Mouse (Mus musculus) ES-E14 (cell line): Measurements from ENCODE around the gene Trpm7. TPM values are rescaled to one million over a fixed set of nuclear protein-coding genes. Genes with fewer than 3 reads are reported as not detected.

Experiments used
- DNase-seq: peaks from one replicate; pipeline ENCODE4 v3.0.0-alpha.2; 2013; ENCODE audit warnings: low read depth, low spot score
- H3K27ac ChIP-seq: 2 replicates; pipeline ENCODE4 v1.5.1; 2012; ENCODE audit warnings: low read depth, mild to moderate bottlenecking, low read length, moderate library complexity, mixed read lengths; ENCODE audit not compliant: poor library complexity, insufficient read depth, severe bottlenecking
- H3K36me3 ChIP-seq: 2 replicates; pipeline ENCODE4 v1.6.1; 2012; ENCODE audit warnings: mild to moderate bottlenecking, low read length, moderate library complexity, mixed read lengths; ENCODE audit not compliant: control insufficient read depth, poor library complexity, insufficient read depth, severe bottlenecking
- H3K4me1 ChIP-seq, 2 experiments: fragments of 150-350 bp in 1 of 2; sonication (generic) in 1 of 2; 2 replicates each; pipeline ENCODE4 v1.6.1; 2012; ENCODE audit warnings: low read length in 2 of 2, mild to moderate bottlenecking in 1 of 2, mixed read lengths in 1 of 2; ENCODE audit not compliant: control insufficient read depth in 2 of 2, insufficient read depth in 2 of 2, poor library complexity in 1 of 2
- H3K4me3 ChIP-seq, 2 experiments: fragments of 150-350 bp in 1 of 2; sonication (generic) in 1 of 2; 2 replicates each; pipeline ENCODE4 v1.5.1; 2012; ENCODE audit warnings: low read length in 2 of 2, low read depth in 1 of 2, mild to moderate bottlenecking in 1 of 2, mixed read lengths in 1 of 2; ENCODE audit not compliant: insufficient read depth in 1 of 2, poor library complexity in 1 of 2, severe bottlenecking in 1 of 2
- H3K9ac ChIP-seq: 2 replicates; pipeline ENCODE4 v1.6.1; 2012; ENCODE audit warnings: low read depth, mild to moderate bottlenecking, low read length, mixed read lengths; ENCODE audit not compliant: poor library complexity, insufficient read depth, severe bottlenecking
- H3K9me3 ChIP-seq: fragments of 150-350 bp; sonication (generic); 2 replicates; pipeline ENCODE4 v1.6.1; 2012; ENCODE audit warnings: low read depth, mild to moderate bottlenecking, low read length; ENCODE audit not compliant: control insufficient read depth, insufficient read depth
- CHD2 ChIP-seq: IDR thresholded peaks from 2 replicates; pipeline ENCODE4 v1.6.1; 2014; ENCODE audit warnings: mild to moderate bottlenecking, low read depth, low read length, inconsistent platforms
- HCFC1 ChIP-seq: IDR thresholded peaks from 2 replicates; pipeline ENCODE4 v1.6.1; 2012; ENCODE audit warnings: low read length, inconsistent platforms, borderline replicate concordance; ENCODE audit not compliant: insufficient read depth
- MAFK ChIP-seq: IDR thresholded peaks from 2 replicates; pipeline ENCODE4 v1.6.1; 2014; ENCODE audit warnings: mild to moderate bottlenecking, low read depth, low read length, inconsistent platforms; ENCODE audit not compliant: insufficient read depth
- ZC3H11A ChIP-seq: IDR thresholded peaks from 2 replicates; pipeline ENCODE4 v1.6.1; 2012; ENCODE audit warnings: low read depth, mild to moderate bottlenecking, inconsistent platforms, low read length, borderline replicate concordance
- ZNF384 ChIP-seq: IDR thresholded peaks from 2 replicates; pipeline ENCODE4 v1.6.1; 2012; ENCODE audit warnings: low read depth, low read length, inconsistent platforms
- in situ Hi-C, 2 experiments: fragments of 600-800 bp; cut with MboI; formaldehyde crosslinking; loops; one replicate each; pipeline ENCODE4 v1.15.1; 2025; ENCODE audit warnings: low sequenced_read_pairs in 2 of 2, inconsistent platforms in 1 of 2; ENCODE audit not compliant: unreplicated experiment in 2 of 2
- total RNA-seq: library from RNA; depleted of rRNA; stranded (reverse); fragments of 300-350 nt; gene quantifications from 2 replicates; pipeline ENCODE4 v1.2.3, GENCODE M21; 2012

The Trpm7 gene
- total RNA-seq, 1 experiment = 47.1 TPM

DNA sequence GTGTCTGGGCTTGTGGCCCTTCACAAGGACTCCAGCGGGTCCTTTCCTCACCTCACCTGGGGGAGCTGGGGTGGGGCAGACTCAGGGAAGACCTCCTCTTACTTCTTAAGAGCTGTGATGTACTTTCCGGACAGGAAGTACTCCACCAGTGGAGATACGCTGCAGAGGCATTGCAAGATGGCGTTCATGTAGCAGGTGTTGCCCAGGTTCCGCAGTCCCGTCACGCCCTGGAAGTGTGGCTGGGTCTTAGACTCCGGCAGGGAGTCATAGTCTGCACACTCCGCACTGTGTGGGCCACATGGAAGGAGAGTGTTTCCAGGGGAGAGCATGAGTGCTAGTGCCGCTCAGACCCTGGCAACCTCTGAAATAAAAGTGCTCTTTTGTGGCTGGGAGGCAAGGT is 95.7 kb downstream of the Trpm7 start:
- H3K4me1 ChIP-seq = peaks cover 0 to 2% of the 10 kb centered on the region in 2 experiments; a peak in 1 of 4 replicates

DNA sequence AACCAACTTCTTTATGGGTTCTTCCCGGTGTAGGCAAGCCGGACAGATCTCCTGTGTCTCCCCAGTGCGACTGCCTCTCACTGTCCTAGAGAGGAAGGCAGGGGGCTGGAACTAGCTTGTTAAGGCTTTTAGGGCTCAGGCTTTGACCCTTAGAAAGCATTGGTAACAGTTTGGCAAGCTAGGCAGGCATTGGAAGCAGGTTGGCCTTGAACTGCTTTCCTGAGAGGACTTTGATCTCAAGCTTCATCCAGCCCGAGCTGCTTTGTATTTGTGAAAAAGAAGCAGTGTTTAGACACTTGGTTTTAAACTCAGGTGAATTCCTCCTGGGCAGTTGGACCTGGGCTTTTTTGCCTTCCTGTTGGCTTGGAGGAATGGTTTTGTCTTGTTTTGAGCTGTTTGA is 97.2 kb downstream of the Trpm7 start:
- H3K4me1 ChIP-seq = peaks cover 0 to 2% of the 10 kb centered on the region in 2 experiments; a peak in 1 of 4 replicates
- DNase-seq = no peak
- no peak overlapping the region for H3K4me3 ChIP-seq
- no peak overlapping the region for H3K27ac ChIP-seq
- H3K9ac ChIP-seq = no peak overlapping the region
- in situ Hi-C loops = no loop called here
- no peak for TF ChIP-seq MAFK
- TF ChIP-seq HCFC1 = no peak
- no peaks in the 10 kb centered on the region for H3K36me3 ChIP-seq
- no peaks in the 10 kb centered on the region for H3K9me3 ChIP-seq

More for the DNA sequence above, 95.7 kb downstream of the Trpm7 start:
- no peaks in the 10 kb centered on the region for H3K36me3 ChIP-seq
- in situ Hi-C loops = loop anchor here in 1 of 2 experiments (10.0 kb wide), 2 partner anchors 185 to 225 kb away; partner anchors contain the start of gene Ap4e1
- no peak overlapping the region for H3K27ac ChIP-seq
- peak; percentile 40 for DNase-seq
- H3K4me3 ChIP-seq = peak overlapping the region; percentile 47 to 61
- H3K9ac ChIP-seq = peak overlapping the region; percentile 15; the same call in 1 of the 2 replicates
- TF ChIP-seq CHD2 (no peak), ZC3H11A (no peak), MAFK (no peak), HCFC1 (no peak), ZNF384 (no peak)
- H3K9me3 ChIP-seq = no peaks in the 10 kb centered on the region

DNA sequence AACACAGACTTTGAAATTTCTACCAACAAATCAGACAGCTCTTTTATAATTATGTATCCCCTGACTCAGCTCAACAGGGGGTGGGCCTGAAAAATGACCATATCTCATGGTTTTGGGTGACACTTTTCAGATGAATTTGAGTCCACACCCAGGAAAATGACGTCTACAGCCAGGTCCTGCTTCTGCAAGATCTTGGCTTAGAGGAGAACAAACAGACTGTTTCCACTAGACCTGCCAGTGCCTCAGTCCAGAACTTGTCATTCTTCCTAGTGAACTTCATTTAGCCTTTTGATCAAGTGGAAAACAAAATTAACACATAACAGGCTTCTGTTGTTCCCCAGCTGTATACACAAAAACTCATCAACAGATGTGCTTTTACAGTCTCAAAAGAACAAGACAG is 99.6 kb downstream of the Trpm7 start:
- TF ChIP-seq CHD2 (no peak), ZNF384 (no peak), HCFC1 (no peak), ZC3H11A (no peak), MAFK (no peak)
- no peak overlapping the region for H3K9ac ChIP-seq
- no peak overlapping the region for H3K4me3 ChIP-seq
- in situ Hi-C loops = no loop called here
- H3K27ac ChIP-seq = no peak overlapping the region
- H3K9me3 ChIP-seq = no peaks in the 10 kb centered on the region
- no peaks in the 10 kb centered on the region for H3K36me3 ChIP-seq
- peaks cover 0 to 2% of the 10 kb centered on the region in 2 experiments; a peak in 1 of 4 replicates for H3K4me1 ChIP-seq
- DNase-seq = no peak

DNA sequence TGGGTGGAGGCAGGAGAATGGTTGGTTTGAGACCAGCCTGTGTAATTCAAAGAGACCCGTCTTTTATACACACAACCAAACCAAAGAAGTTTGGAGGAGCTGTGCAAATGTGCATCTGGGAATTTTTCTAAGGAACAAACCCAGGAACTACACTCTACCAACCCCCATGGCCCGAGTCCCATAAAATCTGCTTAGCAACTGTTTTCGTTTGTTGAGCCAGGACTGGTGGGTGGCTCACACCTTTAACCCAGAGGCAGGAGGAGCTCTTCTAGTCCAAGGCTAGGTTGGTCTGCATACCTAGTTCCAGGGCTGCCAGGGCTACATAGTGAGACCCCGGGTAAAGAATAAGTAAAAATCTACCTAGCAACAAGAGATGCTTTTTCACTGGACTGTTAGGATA is 100.1 kb downstream of the Trpm7 start:
- no peak overlapping the region for H3K9ac ChIP-seq
- no peak overlapping the region for H3K4me3 ChIP-seq
- H3K9me3 ChIP-seq = no peaks in the 10 kb centered on the region
- in situ Hi-C loops = no loop called here
- TF ChIP-seq HCFC1 (no peak), ZC3H11A (no peak), MAFK (no peak), CHD2 (no peak), ZNF384 (no peak)
- H3K36me3 ChIP-seq = no peaks in the 10 kb centered on the region
- no peak overlapping the region for H3K27ac ChIP-seq
- DNase-seq = no peak
- peaks cover 0 to 2% of the 10 kb centered on the region in 2 experiments; a peak in 1 of 4 replicates for H3K4me1 ChIP-seq

DNA sequence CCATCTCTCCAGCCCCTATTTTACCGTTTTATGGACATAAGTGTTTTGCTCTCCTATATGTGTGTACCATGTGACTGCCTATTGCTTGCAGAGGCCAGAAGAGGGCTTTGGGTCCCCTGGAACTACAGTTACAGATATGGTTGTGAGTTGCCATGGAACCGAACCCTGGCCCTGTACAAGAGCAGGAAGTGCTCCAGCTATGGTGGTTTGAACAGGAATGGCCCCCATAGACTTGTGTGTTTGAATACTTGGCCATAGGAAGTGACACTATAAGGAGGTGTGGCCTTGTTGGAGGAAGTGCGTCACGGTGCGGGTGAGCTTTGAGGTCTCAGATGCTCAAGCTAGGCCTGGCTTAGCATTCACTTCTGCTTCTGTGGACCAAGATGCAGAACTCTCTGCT is 103.8 kb downstream of the Trpm7 start:
- Histone ChIP-seq H3K27ac (no peak overlapping the region), H3K4me1 (no peaks in the 10 kb centered on the region), H3K9ac (no peak overlapping the region), H3K4me3 (no peak overlapping the region), H3K9me3 (no peaks in the 10 kb centered on the region), H3K36me3 (no peaks in the 10 kb centered on the region)
- in situ Hi-C loops = no loop called here
- TF ChIP-seq ZC3H11A (no peak), CHD2 (no peak), MAFK (no peak), HCFC1 (no peak), ZNF384 (no peak)
- no peak for DNase-seq
